Mouse (Mus musculus): Measurements from ENCODE around the gene Gm2012.
"Not testable (repeated sequence)": the region's sequence is repeated elsewhere in the genome, so short reads cannot be mapped to it uniquely, and the experiment has no call there.

Gm2012 gene

GRCm38 (mm10) chrX:26231255-26231654, at the start of gene Gm2012:
TSS of gene Gm2012 (minus strand) at chrX:26231355.
- not testable (repeated sequence) for DNase-seq (ENCODE audit: low spot score in 2 of 2)

- DNase-seq (ENCODE audit: low spot score in 2 of 2), result not testable (repeated sequence)
Measured at GRCm38 (mm10) chrX:26159146-26159545, 72.0 kb downstream of the Gm2012 start.

All from heart, adult 9 months (tissue).